Mouse (Mus musculus) right cerebral cortex, postnatal 36 days (tissue): ENCODE results near the gene Cebpzos.

Experiments
- DNase-seq, 2 experiments: peaks; one replicate each; pipeline ENCODE4 v3.0.0; 2022; ENCODE audit warnings: low spot score in 2 of 2, mixed read lengths in 1 of 2

Gene Cebpzos

GRCm38 (mm10) chr17:78916369-78916813 is at the start of gene Cebpzos:
TSS of gene Cebpzos (plus strand) at chr17:78916500.
- peak; percentile 87 to 88 for DNase-seq

- no peak for DNase-seq
Observed at GRCm38 (mm10) chr17:78873886-78874285, 42.4 kb upstream of the Cebpzos start.

- no peak for DNase-seq
Observed at GRCm38 (mm10) chr17:78881878-78882304, 34.4 kb upstream of the Cebpzos start.

GRCm38 (mm10) chr17:78882401-78883112 is 33.7 kb upstream of the Cebpzos start, which contains the start of gene Eif2ak2:
TSS of gene Eif2ak2 (minus strand) at chr17:78882573.
- peak; percentile 4 to 39 for DNase-seq

- DNase-seq: no peak
Observed at GRCm38 (mm10) chr17:78883291-78883690, 33.0 kb upstream of the Cebpzos start.

- DNase-seq: no peak
Observed at GRCm38 (mm10) chr17:78885286-78886065, 30.8 kb upstream of the Cebpzos start.

- DNase-seq: no peak
Observed at GRCm38 (mm10) chr17:78888554-78888953, 27.7 kb upstream of the Cebpzos start.

GRCm38 (mm10) chr17:78889184-78889583 is 27.1 kb upstream of the Cebpzos start:
- DNase-seq: no peak

- DNase-seq: no peak
Observed at GRCm38 (mm10) chr17:78891020-78891419, 25.3 kb upstream of the Cebpzos start.

- DNase-seq: no peak
Observed at GRCm38 (mm10) chr17:78894991-78895390, 21.3 kb upstream of the Cebpzos start.

GRCm38 (mm10) chr17:78895394-78895793 is 20.9 kb upstream of the Cebpzos start:
- DNase-seq: no peak

GRCm38 (mm10) chr17:78903158-78903557 is 13.1 kb upstream of the Cebpzos start:
- DNase-seq: no peak

GRCm38 (mm10) chr17:78906892-78907291 is 9.4 kb upstream of the Cebpzos start, which contains the start of gene Sult6b1:
TSS of gene Sult6b1 (minus strand) at chr17:78906992.
- no peak for DNase-seq

GRCm38 (mm10) chr17:78909374-78909773 is 6.9 kb upstream of the Cebpzos start:
- no peak for DNase-seq

- no peak for DNase-seq
Observed at GRCm38 (mm10) chr17:78912861-78913281, 3.4 kb upstream of the Cebpzos start.

GRCm38 (mm10) chr17:78913921-78914320 is 2.4 kb upstream of the Cebpzos start:
- no peak for DNase-seq

GRCm38 (mm10) chr17:78915772-78916171 is 528 bp upstream of the Cebpzos start:
- no peak for DNase-seq

GRCm38 (mm10) chr17:78916899-78917298 is 599 bp downstream of the Cebpzos start:
- DNase-seq: no peak

GRCm38 (mm10) chr17:78917696-78918095 is 1.4 kb downstream of the Cebpzos start:
- DNase-seq: no peak

- DNase-seq: no peak
Observed at GRCm38 (mm10) chr17:78935857-78936256, 19.6 kb downstream of the Cebpzos start.

GRCm38 (mm10) chr17:78936466-78937228 is 20.3 kb downstream of the Cebpzos start, which contains the start of the genes Cebpz and Ndufaf7:
TSS of gene Cebpz (minus strand) at chr17:78937066.
TSS of gene Ndufaf7 (plus strand) at chr17:78937136.
- peak; percentile 97 to 98 for DNase-seq
